Mouse (Mus musculus) midbrain, embryonic 10.5 days (tissue): ENCODE measurements at regions not wholly inside any gene's neighbourhood (a gene's known extent, or its start where the extent isn't known, plus 50 kb on each side); places are given as distances from the start of the nearest gene placed in this dataset.

ENCODE experiments used
- DNase-seq: peaks from one replicate; pipeline ENCODE4 v3.0.0-alpha.2; 2017; ENCODE audit warnings: low spot score
- H3K27ac ChIP-seq: fragments of 300-500 bp; sonication (generic); replicated peaks from 2 replicates; pipeline ENCODE4 v1.5.1; 2016; ENCODE audit warnings: mild to moderate bottlenecking
- H3K27me3 ChIP-seq: fragments of 300-500 bp; sonication (generic); 2 replicates; pipeline ENCODE4 v1.6.1; 2016; ENCODE audit warnings: low read depth, mild to moderate bottlenecking; ENCODE audit not compliant: poor library complexity, severe bottlenecking
- H3K36me3 ChIP-seq: fragments of 300-500 bp; sonication (generic); 2 replicates; pipeline ENCODE4 v1.6.1; 2016; ENCODE audit warnings: mild to moderate bottlenecking, moderate library complexity
- H3K4me1 ChIP-seq: fragments of 300-500 bp; sonication (generic); 2 replicates; pipeline ENCODE4 v1.6.1; 2016
- H3K4me3 ChIP-seq: fragments of 300-500 bp; sonication (generic); 2 replicates; pipeline ENCODE4 v1.5.1; 2016; ENCODE audit warnings: mild to moderate bottlenecking, moderate library complexity
- H3K9me3 ChIP-seq: fragments of 300-500 bp; sonication (generic); replicated peaks from 2 replicates; pipeline ENCODE4 v1.6.1; 2016; ENCODE audit warnings: mild to moderate bottlenecking
- WGBS: fragments of 180-500 bp; shearing (Covaris S2); methylation state at CpG from one replicate; pipeline ENCODE4 v1.1.7; 2016; 5-methylcytosine and 5-hydroxymethylcytosine counted together

DNA sequence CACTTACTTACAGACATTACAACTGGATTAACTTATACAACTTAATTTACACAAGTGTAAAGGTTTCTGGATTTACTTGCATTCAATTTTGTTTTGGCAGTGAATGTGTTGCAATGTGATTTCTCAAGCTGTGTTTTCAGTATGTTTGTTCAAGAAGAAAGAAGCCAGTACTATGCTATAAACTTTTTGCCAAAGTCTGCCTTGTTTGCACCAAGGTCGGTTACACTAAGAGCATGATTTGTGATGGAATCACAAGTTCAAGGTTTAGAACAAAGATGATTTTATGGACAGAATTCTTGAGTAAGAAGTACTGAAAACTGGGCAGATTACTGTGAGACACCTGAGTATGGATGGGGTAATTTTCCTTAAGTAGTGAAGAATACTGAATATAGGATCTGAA lies 153.8 kb upstream of the Gm11232 start:
- no peak overlapping the region for H3K27ac ChIP-seq
- no peaks in the 10 kb centered on the region for H3K9me3 ChIP-seq
- no peak for DNase-seq
- no peaks in the 10 kb centered on the region for H3K27me3 ChIP-seq
- H3K4me1 ChIP-seq: no peaks in the 10 kb centered on the region
- H3K36me3 ChIP-seq: no peaks in the 10 kb centered on the region
- no peak overlapping the region for H3K4me3 ChIP-seq
- 90% methylated on average over 1 of the region's 1 CpGs for WGBS

DNA sequence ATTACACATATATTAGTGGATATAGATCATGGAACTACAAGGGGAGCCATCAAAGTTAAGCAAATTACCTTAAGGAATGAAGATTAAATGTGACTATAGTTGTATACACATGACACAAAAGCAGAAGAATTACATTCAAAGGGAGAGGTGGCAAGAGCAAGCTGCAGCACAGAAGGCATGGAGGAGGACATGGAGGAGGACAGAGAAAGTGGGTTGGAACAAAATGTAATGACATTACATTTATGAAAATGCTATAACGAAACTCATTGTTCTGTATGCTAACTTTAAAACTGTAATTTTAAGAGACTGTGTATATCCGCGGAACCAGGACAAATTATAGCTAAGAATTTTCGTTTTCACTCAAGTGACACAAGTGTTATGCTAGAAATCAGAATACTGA lies 117.9 kb upstream of the Gm11232 start:
- Histone ChIP-seq H3K27me3 (no peaks in the 10 kb centered on the region), H3K9me3 (no peaks in the 10 kb centered on the region), H3K27ac (no peak overlapping the region), H3K36me3 (no peaks in the 10 kb centered on the region), H3K4me3 (no peak overlapping the region), H3K4me1 (no peaks in the 10 kb centered on the region)
- WGBS: 93% methylated on average over 4 of the region's 4 CpGs
- no peak for DNase-seq

DNA sequence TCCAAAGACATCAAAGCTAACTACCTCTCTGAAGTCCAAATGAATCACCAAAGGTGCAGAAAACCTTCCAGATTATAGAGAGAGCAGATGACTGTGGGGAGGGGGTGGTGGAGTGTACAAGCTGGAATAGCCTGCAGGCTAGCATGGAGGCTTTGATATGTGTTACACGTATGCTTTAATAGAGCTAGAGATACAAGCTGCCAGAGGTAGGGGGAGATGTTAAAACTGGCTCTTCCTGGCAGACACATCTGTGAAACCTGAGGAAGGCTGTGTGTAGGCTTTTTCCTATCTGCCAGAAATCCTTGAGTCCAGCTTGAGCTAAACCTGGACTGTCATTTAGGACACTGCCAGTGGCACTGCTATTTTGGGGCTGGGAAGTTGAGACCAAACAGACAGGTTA lies 109.2 kb upstream of the Gm11232 start:
- Histone ChIP-seq H3K36me3 (no peaks in the 10 kb centered on the region), H3K27me3 (no peaks in the 10 kb centered on the region), H3K4me1 (no peaks in the 10 kb centered on the region), H3K27ac (no peak overlapping the region), H3K9me3 (no peaks in the 10 kb centered on the region), H3K4me3 (no peak overlapping the region)
- WGBS: 64% methylated on average over 1 of the region's 1 CpGs
- no peak for DNase-seq

DNA sequence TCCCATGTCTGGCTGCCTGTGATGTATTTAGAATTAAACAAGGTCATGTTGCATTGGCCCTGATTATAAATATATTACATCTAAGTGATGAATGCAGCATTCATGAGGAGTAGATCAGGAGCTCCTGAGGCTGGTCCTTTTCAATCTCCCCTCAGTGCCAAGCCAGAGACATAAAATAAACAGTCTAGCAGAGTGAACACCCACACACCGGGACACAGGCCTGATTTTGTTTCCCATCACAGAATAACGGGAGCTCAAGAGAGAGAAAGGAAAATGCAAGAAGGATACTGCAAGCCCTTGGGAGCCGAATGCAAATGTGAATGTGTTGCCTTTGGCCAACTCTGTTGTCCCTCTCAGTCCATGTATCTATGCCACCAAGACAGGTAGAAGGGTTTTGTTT lies 84.1 kb upstream of the Gm11232 start:
- Histone ChIP-seq H3K27me3 (no peaks in the 10 kb centered on the region), H3K36me3 (no peaks in the 10 kb centered on the region), H3K4me3 (no peak overlapping the region), H3K4me1 (no peaks in the 10 kb centered on the region), H3K9me3 (no peaks in the 10 kb centered on the region), H3K27ac (no peak overlapping the region)
- DNase-seq: no peak
- 83% methylated on average over 3 of the region's 3 CpGs for WGBS

DNA sequence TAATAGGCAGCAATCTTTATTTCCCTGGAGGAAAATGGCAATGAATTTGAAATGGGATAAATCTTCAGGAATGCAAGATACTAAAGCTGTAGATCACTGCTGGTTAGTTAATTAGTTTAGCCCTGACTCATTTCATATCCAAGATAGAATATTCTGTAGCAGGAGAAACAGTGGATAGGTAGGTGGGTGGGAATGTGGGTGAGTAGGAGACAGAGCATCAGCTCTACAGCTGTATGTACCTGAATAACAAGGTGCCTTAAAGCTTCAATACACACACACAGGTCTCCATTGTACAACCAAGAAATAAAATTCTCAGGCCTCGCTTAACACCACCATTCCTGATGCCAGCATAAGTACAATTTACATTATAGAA lies 83.0 kb upstream of the Gm11232 start:
- Histone ChIP-seq H3K4me1 (no peaks in the 10 kb centered on the region), H3K27me3 (no peaks in the 10 kb centered on the region), H3K36me3 (no peaks in the 10 kb centered on the region), H3K27ac (no peak overlapping the region), H3K4me3 (no peak overlapping the region), H3K9me3 (no peaks in the 10 kb centered on the region)
- no peak for DNase-seq
- WGBS: 95% methylated on average over 1 of the region's 1 CpGs

DNA sequence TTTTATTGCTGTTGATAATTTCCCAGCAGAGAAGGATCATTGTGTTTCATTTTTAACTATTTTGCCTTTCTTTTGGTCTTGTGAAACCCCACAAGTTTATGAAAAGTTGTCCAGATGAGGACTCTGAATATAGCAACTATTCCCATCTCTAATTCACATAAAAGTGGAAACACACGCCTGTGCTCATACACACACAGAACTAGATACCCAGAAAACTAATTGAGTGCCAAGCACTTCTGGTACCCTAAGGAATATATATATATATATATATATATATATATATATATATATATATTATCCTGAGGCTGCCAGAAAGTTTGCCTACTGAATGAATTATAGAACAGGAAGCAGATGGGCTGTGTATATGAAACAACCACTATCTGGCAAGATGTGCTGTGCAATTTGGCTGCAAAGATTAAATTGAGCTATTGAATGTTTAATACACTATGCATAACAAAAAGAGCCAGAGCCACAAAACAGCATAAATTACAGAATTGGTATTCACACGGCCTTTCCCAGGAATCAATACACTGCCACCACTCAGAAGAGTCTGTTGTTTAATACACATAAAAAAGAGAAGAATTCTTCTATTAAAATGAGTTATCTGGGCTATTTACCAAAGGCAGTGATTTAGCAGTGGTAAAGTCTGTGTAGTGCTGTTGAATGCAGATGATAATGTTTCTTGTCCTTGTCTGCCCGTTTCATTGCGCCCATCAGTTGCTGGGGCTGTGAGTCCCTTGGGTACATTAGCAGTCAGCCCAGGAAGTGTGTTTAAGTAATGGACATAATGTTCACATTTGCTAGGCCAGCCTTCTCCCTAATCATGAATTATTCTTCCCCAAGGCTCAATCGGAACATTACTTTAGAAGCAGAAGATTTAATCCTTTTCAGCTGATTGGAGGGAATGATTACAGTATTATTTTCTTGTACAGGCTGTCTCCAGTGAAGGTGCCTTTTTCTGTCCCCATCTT lies 82.3 kb upstream of the Gm11232 start:
- Histone ChIP-seq H3K27me3 (no peaks in the 10 kb centered on the region), H3K4me3 (no peak overlapping the region), H3K9me3 (no peaks in the 10 kb centered on the region), H3K4me1 (no peaks in the 10 kb centered on the region), H3K36me3 (no peaks in the 10 kb centered on the region), H3K27ac (no peak overlapping the region)
- no peak for DNase-seq
- 81% methylated on average over 5 of the region's 5 CpGs for WGBS

DNA sequence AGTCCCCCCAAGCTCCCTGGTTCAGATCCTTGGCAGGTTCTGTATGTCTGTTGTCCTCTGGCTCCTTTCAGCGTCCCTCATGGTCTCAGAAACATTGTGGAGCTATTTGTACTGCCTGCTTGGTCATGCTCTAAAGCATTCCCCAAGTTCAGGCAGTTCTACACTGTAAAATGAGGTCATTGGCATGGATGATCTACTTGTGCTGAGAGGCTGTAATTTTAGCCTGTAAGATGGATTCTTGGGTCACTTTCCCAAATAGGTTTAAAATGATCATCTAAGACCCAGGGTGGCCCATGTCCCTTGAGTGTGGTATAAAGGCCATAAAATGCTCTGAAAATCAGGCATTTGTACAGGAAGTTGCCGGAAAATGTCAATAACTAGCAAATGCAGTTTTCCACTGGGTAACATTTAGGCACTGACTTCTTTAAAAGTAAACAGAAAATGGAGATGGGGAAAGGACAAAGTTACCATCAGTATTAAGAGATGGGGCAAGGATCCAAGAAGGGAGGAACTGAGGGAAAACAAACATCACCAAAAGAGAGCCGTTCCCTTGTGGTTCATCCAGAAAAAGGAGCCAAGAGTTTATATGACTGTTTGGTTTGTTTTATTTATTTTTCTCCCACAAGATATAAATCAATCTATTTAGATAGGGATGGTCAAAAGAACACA lies 81.5 kb upstream of the Gm11232 start:
- no peaks in the 10 kb centered on the region for H3K36me3 ChIP-seq
- no peaks in the 10 kb centered on the region for H3K27me3 ChIP-seq
- DNase-seq: no peak
- no peaks in the 10 kb centered on the region for H3K4me1 ChIP-seq
- 0 out of 2 replicates have a peak, but pooled peaks cover 2% of the 10 kb centered on the region for H3K9me3 ChIP-seq
- no peak overlapping the region for H3K27ac ChIP-seq
- H3K4me3 ChIP-seq: no peak overlapping the region
- WGBS: 82% methylated on average over 3 of the region's 3 CpGs

DNA sequence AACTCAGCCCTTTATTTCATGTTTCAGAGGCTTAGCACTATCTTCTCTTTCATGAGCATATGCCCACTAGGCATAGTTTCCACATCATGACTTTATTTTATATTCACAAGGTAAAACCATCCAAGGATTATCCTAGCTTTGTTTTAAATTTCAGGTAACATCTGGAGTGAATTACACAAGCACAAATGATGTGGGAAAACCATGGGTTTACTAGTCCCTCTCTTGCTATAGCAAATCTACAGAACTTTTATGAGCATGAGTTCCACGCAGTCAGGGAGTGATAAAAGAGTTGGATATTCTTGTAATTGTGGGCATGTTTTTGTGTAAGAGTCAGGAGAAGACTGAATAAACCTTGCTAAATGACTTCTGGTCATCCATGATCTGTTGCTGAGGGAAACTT lies 78.0 kb upstream of the Gm11232 start:
- Histone ChIP-seq H3K27ac (no peak overlapping the region), H3K9me3 (0 out of 2 replicates have a peak, but pooled peaks cover 2% of the 10 kb centered on the region), H3K4me3 (no peak overlapping the region), H3K36me3 (no peaks in the 10 kb centered on the region), H3K4me1 (no peaks in the 10 kb centered on the region), H3K27me3 (no peaks in the 10 kb centered on the region)
- WGBS: 81% methylated on average over 1 of the region's 1 CpGs
- no peak for DNase-seq

DNA sequence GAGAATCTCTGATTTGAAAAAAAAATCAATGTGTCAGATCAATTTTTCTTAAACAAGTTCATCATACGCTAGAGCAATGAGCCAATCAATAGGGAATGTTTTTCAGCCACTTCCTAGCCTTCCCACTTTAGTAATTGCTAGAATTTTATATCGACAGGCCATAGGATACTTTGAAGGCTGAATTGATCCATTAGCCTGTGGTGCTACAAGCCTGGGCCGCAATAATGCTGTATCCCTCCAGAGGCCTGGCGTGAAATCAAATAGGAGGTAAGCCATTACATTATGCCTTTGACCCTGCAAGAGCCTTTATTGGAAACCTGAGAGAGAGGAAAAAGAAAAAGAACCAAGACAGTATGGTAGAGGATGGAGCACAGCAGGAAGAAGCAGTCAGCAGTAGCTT lies 53.7 kb upstream of the Gm11232 start:
- H3K9me3 ChIP-seq: no peaks in the 10 kb centered on the region
- H3K4me3 ChIP-seq: no peak overlapping the region
- 87% methylated on average over 4 of the region's 4 CpGs for WGBS
- no peak for DNase-seq
- no peaks in the 10 kb centered on the region for H3K27me3 ChIP-seq
- no peaks in the 10 kb centered on the region for H3K36me3 ChIP-seq
- H3K27ac ChIP-seq: no peak overlapping the region
- H3K4me1 ChIP-seq: peaks cover 3% of the 10 kb centered on the region; the same call in 1 of the 2 replicates

DNA sequence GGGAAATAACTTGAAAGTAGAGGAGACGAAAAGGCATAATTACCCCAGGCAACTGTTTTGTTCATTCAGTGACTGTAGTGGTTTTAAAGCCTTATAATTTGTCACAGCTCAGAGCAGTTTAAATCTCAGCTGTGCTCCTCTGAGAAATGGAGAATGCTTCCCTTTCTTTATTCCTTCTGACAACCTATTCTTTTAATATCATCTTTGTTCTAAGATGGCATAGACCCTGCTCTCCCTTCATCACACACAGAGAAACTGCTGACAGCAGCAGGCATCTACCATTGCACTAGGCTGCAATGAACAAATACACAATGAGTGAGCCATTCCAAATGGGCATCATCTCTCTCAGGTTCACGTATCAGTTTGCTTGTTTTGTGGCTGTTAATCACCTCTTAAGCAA lies 50.5 kb upstream of the Gm11232 start:
- DNase-seq: no peak
- Histone ChIP-seq H3K27me3 (no peaks in the 10 kb centered on the region), H3K9me3 (no peaks in the 10 kb centered on the region), H3K4me3 (no peak overlapping the region), H3K4me1 (peaks cover 3% of the 10 kb centered on the region; the same call in 1 of the 2 replicates), H3K27ac (no peak overlapping the region), H3K36me3 (no peaks in the 10 kb centered on the region)
- 70% methylated on average over 2 of the region's 2 CpGs for WGBS
